Mouse (Mus musculus): ENCODE measurements around the gene Lmo2.

The Lmo2 gene

GRCm38 (mm10) chr2:103946892-103947291 lies 10.9 kb upstream of the Lmo2 start:
- no peaks in the 10 kb centered on the region for H3K36me3 ChIP-seq (ENCODE audit: insufficient read depth, low read length)
- H3K27me3 ChIP-seq (ENCODE audit: insufficient read depth, low read length), result peaks cover 12% of the 10 kb centered on the region
- no peak overlapping the region for H3K4me3 ChIP-seq (replicated peaks; ENCODE audit: low read length)
- TF ChIP-seq POU5F1 (IDR thresholded peaks at IDR 0.05; ENCODE audit: borderline replicate concordance, low read length) (no peak), NANOG (IDR thresholded peaks at IDR 0.05; ENCODE audit: borderline replicate concordance, low read length) (no peak), CTCF (conservative IDR thresholded peaks at IDR 0.05; ENCODE audit: low read length) (no peak)
- peaks cover 4% of the 10 kb centered on the region; the same call in 1 of the 2 replicates for H3K4me1 ChIP-seq (replicated peaks; ENCODE audit: low read depth, low read length)
- no peaks in the 10 kb centered on the region for H3K9me3 ChIP-seq (ENCODE audit: low read length)

- no peaks in the 10 kb centered on the region for H3K9me3 ChIP-seq (ENCODE audit: low read length)
- TF ChIP-seq NANOG (IDR thresholded peaks at IDR 0.05; ENCODE audit: borderline replicate concordance, low read length) (no peak), POU5F1 (IDR thresholded peaks at IDR 0.05; ENCODE audit: borderline replicate concordance, low read length) (no peak), CTCF (conservative IDR thresholded peaks at IDR 0.05; ENCODE audit: low read length) (no peak)
Observed at GRCm38 (mm10) chr2:103947982-103948655, 9.7 kb upstream of the Lmo2 start.

GRCm38 (mm10) chr2:103953050-103953835 lies 4.5 kb upstream of the Lmo2 start:
- TF ChIP-seq POU5F1 (IDR thresholded peaks at IDR 0.05; ENCODE audit: borderline replicate concordance, low read length) (no peak), CTCF (conservative IDR thresholded peaks at IDR 0.05; ENCODE audit: low read length) (no peak), NANOG (IDR thresholded peaks at IDR 0.05; ENCODE audit: borderline replicate concordance, low read length) (no peak)

More at GRCm38 (mm10) chr2:103947982-103948655, 9.7 kb upstream of the Lmo2 start:
- H3K36me3 ChIP-seq (ENCODE audit: insufficient read depth, low read length), result no peaks in the 10 kb centered on the region
- no peak overlapping the region for H3K4me3 ChIP-seq (replicated peaks; ENCODE audit: low read length)
- peaks cover 20% of the 10 kb centered on the region for H3K27me3 ChIP-seq (ENCODE audit: insufficient read depth, low read length)
- H3K4me1 ChIP-seq (replicated peaks; ENCODE audit: low read depth, low read length), result peaks cover 4% of the 10 kb centered on the region; the same call in 1 of the 2 replicates

GRCm38 (mm10) chr2:103955714-103956113 lies 2.1 kb upstream of the Lmo2 start:
- Histone ChIP-seq H3K4me1 (replicated peaks; ENCODE audit: low read depth, low read length) (peaks cover 12% of the 10 kb centered on the region), H3K9me3 (ENCODE audit: low read length) (no peaks in the 10 kb centered on the region), H3K4me3 (replicated peaks; ENCODE audit: low read length) (no peak overlapping the region), H3K36me3 (ENCODE audit: insufficient read depth, low read length) (no peaks in the 10 kb centered on the region), H3K27me3 (ENCODE audit: insufficient read depth, low read length) (peaks cover 11% of the 10 kb centered on the region; the same call in 1 of the 2 replicates)
- TF ChIP-seq POU5F1 (IDR thresholded peaks at IDR 0.05; ENCODE audit: borderline replicate concordance, low read length) (no peak), NANOG (IDR thresholded peaks at IDR 0.05; ENCODE audit: borderline replicate concordance, low read length) (no peak), CTCF (conservative IDR thresholded peaks at IDR 0.05; ENCODE audit: low read length) (no peak)

More at GRCm38 (mm10) chr2:103953050-103953835, 4.5 kb upstream of the Lmo2 start:
- H3K4me3 ChIP-seq (replicated peaks; ENCODE audit: low read length), result no peak overlapping the region
- H3K36me3 ChIP-seq (ENCODE audit: insufficient read depth, low read length), result no peaks in the 10 kb centered on the region
- H3K27me3 ChIP-seq (ENCODE audit: insufficient read depth, low read length), result peaks cover 9% of the 10 kb centered on the region; the same call in 1 of the 2 replicates
- peaks cover 12% of the 10 kb centered on the region; the same call in 1 of the 2 replicates for H3K4me1 ChIP-seq (replicated peaks; ENCODE audit: low read depth, low read length)
- no peaks in the 10 kb centered on the region for H3K9me3 ChIP-seq (ENCODE audit: low read length)

- TF ChIP-seq POU5F1 (IDR thresholded peaks at IDR 0.05; ENCODE audit: borderline replicate concordance, low read length) (no peak), NANOG (IDR thresholded peaks at IDR 0.05; ENCODE audit: borderline replicate concordance, low read length) (no peak), CTCF (conservative IDR thresholded peaks at IDR 0.05; ENCODE audit: low read length) (no peak)
- peaks cover 11% of the 10 kb centered on the region; the same call in 1 of the 2 replicates for H3K27me3 ChIP-seq (ENCODE audit: insufficient read depth, low read length)
- H3K4me3 ChIP-seq (replicated peaks; ENCODE audit: low read length), result no peak overlapping the region
- H3K9me3 ChIP-seq (ENCODE audit: low read length), result no peaks in the 10 kb centered on the region
- peaks cover 12% of the 10 kb centered on the region for H3K4me1 ChIP-seq (replicated peaks; ENCODE audit: low read depth, low read length)
- H3K36me3 ChIP-seq (ENCODE audit: insufficient read depth, low read length), result no peaks in the 10 kb centered on the region
Observed at GRCm38 (mm10) chr2:103956867-103957266, 919 bp upstream of the Lmo2 start.

- peaks cover 12% of the 10 kb centered on the region for H3K4me1 ChIP-seq (replicated peaks; ENCODE audit: low read depth, low read length)
- no peaks in the 10 kb centered on the region for H3K9me3 ChIP-seq (ENCODE audit: low read length)
- no peaks in the 10 kb centered on the region for H3K36me3 ChIP-seq (ENCODE audit: insufficient read depth, low read length)
- H3K27me3 ChIP-seq (ENCODE audit: insufficient read depth, low read length), result peaks cover 4% of the 10 kb centered on the region; the same call in 1 of the 2 replicates
- H3K4me3 ChIP-seq (replicated peaks; ENCODE audit: low read length), result no peak overlapping the region
- TF ChIP-seq POU5F1 (IDR thresholded peaks at IDR 0.05; ENCODE audit: borderline replicate concordance, low read length) (no peak), CTCF (conservative IDR thresholded peaks at IDR 0.05; ENCODE audit: low read length) (no peak), NANOG (IDR thresholded peaks at IDR 0.05; ENCODE audit: borderline replicate concordance, low read length) (no peak)
Observed at GRCm38 (mm10) chr2:103958634-103959033, 848 bp downstream of the Lmo2 start.

- TF ChIP-seq NANOG (IDR thresholded peaks at IDR 0.05; ENCODE audit: borderline replicate concordance, low read length) (no peak), CTCF (conservative IDR thresholded peaks at IDR 0.05; ENCODE audit: low read length) (no peak), POU5F1 (IDR thresholded peaks at IDR 0.05; ENCODE audit: borderline replicate concordance, low read length) (no peak)
- peaks cover 12% of the 10 kb centered on the region for H3K4me1 ChIP-seq (replicated peaks; ENCODE audit: low read depth, low read length)
- H3K9me3 ChIP-seq (ENCODE audit: low read length), result no peaks in the 10 kb centered on the region
- no peaks in the 10 kb centered on the region for H3K36me3 ChIP-seq (ENCODE audit: insufficient read depth, low read length)
- H3K27me3 ChIP-seq (ENCODE audit: insufficient read depth, low read length), result peaks cover 4% of the 10 kb centered on the region; the same call in 1 of the 2 replicates
- no peak overlapping the region for H3K4me3 ChIP-seq (replicated peaks; ENCODE audit: low read length)
Observed at GRCm38 (mm10) chr2:103959066-103959465, 1.3 kb downstream of the Lmo2 start.

GRCm38 (mm10) chr2:103959574-103959973 lies 1.8 kb downstream of the Lmo2 start:
- TF ChIP-seq POU5F1 (IDR thresholded peaks at IDR 0.05; ENCODE audit: borderline replicate concordance, low read length), result no peak
- TF ChIP-seq CTCF (conservative IDR thresholded peaks at IDR 0.05; ENCODE audit: low read length), result no peak
- no peak for TF ChIP-seq NANOG (IDR thresholded peaks at IDR 0.05; ENCODE audit: borderline replicate concordance, low read length)
- H3K4me3 ChIP-seq (replicated peaks; ENCODE audit: low read length), result no peak overlapping the region

More at GRCm38 (mm10) chr2:103959574-103959973, 1.8 kb downstream of the Lmo2 start:
- H3K9me3 ChIP-seq (ENCODE audit: low read length), result no peaks in the 10 kb centered on the region
- no peaks in the 10 kb centered on the region for H3K36me3 ChIP-seq (ENCODE audit: insufficient read depth, low read length)
- H3K27me3 ChIP-seq (ENCODE audit: insufficient read depth, low read length), result peaks cover 7% of the 10 kb centered on the region; the same call in 1 of the 2 replicates
- H3K4me1 ChIP-seq (replicated peaks; ENCODE audit: low read depth, low read length), result peaks cover 12% of the 10 kb centered on the region

Measured in E14TG2a.4 (cell line).